Mouse (Mus musculus) embryonic facial prominence, embryonic 14.5 days (tissue): ENCODE measurements at regions not wholly inside any gene's neighbourhood (a gene's known extent, or its start where the extent isn't known, plus 50 kb on each side); places are given as distances from the start of the nearest gene placed in this dataset.
A peak's percentile ranks its signal among the peaks of the same experiment; 100 is the strongest.

Source experiments
- ATAC-seq: fragments of 200-750 bp; cut with Nextera tagmentation; 2 replicates; pipeline ENCODE4 v1.8.0; 2017; ENCODE audit warnings: low read depth, moderate number of reproducible peaks, moderate TSS enrichment
- DNase-seq: peaks from one replicate; pipeline ENCODE4 v3.0.0-alpha.2; 2015; ENCODE audit warnings: low spot score
- H3K27ac ChIP-seq: fragments of 300-500 bp; sonication (generic); replicated peaks from 2 replicates; pipeline ENCODE4 v1.5.1; 2014; ENCODE audit warnings: low read depth, mild to moderate bottlenecking, low read length, moderate library complexity
- H3K27me3 ChIP-seq: fragments of 300-500 bp; sonication (generic); replicated peaks from 2 replicates; pipeline ENCODE4 v1.6.1; 2014; ENCODE audit warnings: low read length; ENCODE audit not compliant: control insufficient read depth, insufficient read depth
- H3K36me3 ChIP-seq: fragments of 300-500 bp; sonication (generic); 2 replicates; pipeline ENCODE4 v1.6.1; 2014; ENCODE audit warnings: low read length, mixed read lengths; ENCODE audit not compliant: control insufficient read depth, insufficient read depth
- H3K4me1 ChIP-seq: fragments of 300-500 bp; sonication (generic); 2 replicates; pipeline ENCODE4 v1.6.1; 2014; ENCODE audit warnings: antibody characterized with exemption, low read length; ENCODE audit not compliant: control insufficient read depth, insufficient read depth
- H3K4me2 ChIP-seq: fragments of 300-500 bp; sonication (generic); 2 replicates; pipeline ENCODE4 v1.6.1; 2014; ENCODE audit warnings: low read depth, mild to moderate bottlenecking, low read length, moderate library complexity, mixed read lengths
- H3K4me3 ChIP-seq: fragments of 300-500 bp; sonication (generic); 2 replicates; pipeline ENCODE4 v1.5.1; 2014; ENCODE audit warnings: low read depth, mild to moderate bottlenecking, low read length
- H3K9ac ChIP-seq: fragments of 300-500 bp; sonication (generic); 2 replicates; pipeline ENCODE4 v1.6.1; 2014; ENCODE audit warnings: low read depth, mild to moderate bottlenecking, low read length, moderate library complexity, mixed read lengths
- H3K9me3 ChIP-seq: fragments of 300-500 bp; sonication (generic); 2 replicates; pipeline ENCODE4 v1.6.1; 2016; ENCODE audit warnings: low read length; ENCODE audit not compliant: control insufficient read depth
- WGBS: fragments of 180-500 bp; shearing (Covaris S2); extraction: QIAGEN DNeasy Blood & Tissue Kit; methylation state at CpG from one replicate; pipeline ENCODE4 v1.1.7; 2014; 5-methylcytosine and 5-hydroxymethylcytosine counted together

GRCm38 (mm10) chr9:91167871-91168270 is 194.3 kb upstream of the Zic4 start:
- no peaks in the 10 kb centered on the region for H3K36me3 ChIP-seq
- H3K4me3 ChIP-seq = no peak overlapping the region
- ATAC-seq = no peak
- no peak overlapping the region for H3K4me2 ChIP-seq
- no peaks in the 10 kb centered on the region for H3K27me3 ChIP-seq
- no peak overlapping the region for H3K27ac ChIP-seq
- H3K4me1 ChIP-seq = no peaks in the 10 kb centered on the region
- no peaks in the 10 kb centered on the region for H3K9me3 ChIP-seq
- DNase-seq = peak; percentile 57
- no peak overlapping the region for H3K9ac ChIP-seq

- Histone ChIP-seq H3K27me3 (no peaks in the 10 kb centered on the region), H3K36me3 (no peaks in the 10 kb centered on the region), H3K4me3 (no peak overlapping the region), H3K27ac (no peak overlapping the region), H3K4me1 (no peaks in the 10 kb centered on the region), H3K4me2 (no peak overlapping the region), H3K9me3 (no peaks in the 10 kb centered on the region), H3K9ac (no peak overlapping the region)
- 77% methylated on average over 4 of the region's 4 CpGs for WGBS
- DNase-seq = no peak
- no peak for ATAC-seq
Measured at GRCm38 (mm10) chr9:91193221-91193620, 169.0 kb upstream of the Zic4 start.

- Histone ChIP-seq H3K9me3 (no peaks in the 10 kb centered on the region), H3K36me3 (no peaks in the 10 kb centered on the region), H3K9ac (no peak overlapping the region), H3K27ac (no peak overlapping the region), H3K27me3 (no peaks in the 10 kb centered on the region), H3K4me2 (no peak overlapping the region), H3K4me3 (no peak overlapping the region), H3K4me1 (no peaks in the 10 kb centered on the region)
- ATAC-seq = no peak
- DNase-seq = no peak
- 81% methylated on average over 3 of the region's 3 CpGs for WGBS
Measured at GRCm38 (mm10) chr9:91193954-91194353, 168.3 kb upstream of the Zic4 start.

- Histone ChIP-seq H3K36me3 (no peaks in the 10 kb centered on the region), H3K9me3 (no peaks in the 10 kb centered on the region), H3K27ac (no peak overlapping the region), H3K4me1 (no peaks in the 10 kb centered on the region), H3K4me3 (no peak overlapping the region), H3K4me2 (no peak overlapping the region), H3K9ac (no peak overlapping the region), H3K27me3 (no peaks in the 10 kb centered on the region)
- 16% methylated on average over 2 of the region's 2 CpGs for WGBS
- ATAC-seq (no peak), DNase-seq (peak; percentile 8)
Measured at GRCm38 (mm10) chr9:91207281-91207680, 154.9 kb upstream of the Zic4 start.

- ATAC-seq (no peak), DNase-seq (peak; percentile 58)
- H3K36me3 ChIP-seq = no peaks in the 10 kb centered on the region
Measured at GRCm38 (mm10) chr9:91227673-91228440, 134.4 kb upstream of the Zic4 start.

GRCm38 (mm10) chr9:91228525-91228924 is 133.7 kb upstream of the Zic4 start:
- DNase-seq = no peak
- H3K9ac ChIP-seq = no peak overlapping the region
- H3K4me1 ChIP-seq = no peaks in the 10 kb centered on the region
- no peak overlapping the region for H3K27ac ChIP-seq
- WGBS = 71% methylated on average over 5 of the region's 5 CpGs
- H3K27me3 ChIP-seq = no peaks in the 10 kb centered on the region
- no peak overlapping the region for H3K4me2 ChIP-seq
- no peaks in the 10 kb centered on the region for H3K36me3 ChIP-seq
- no peaks in the 10 kb centered on the region for H3K9me3 ChIP-seq
- ATAC-seq = no peak
- H3K4me3 ChIP-seq = no peak overlapping the region

More at GRCm38 (mm10) chr9:91227673-91228440, 134.4 kb upstream of the Zic4 start:
- Histone ChIP-seq H3K27ac (no peak overlapping the region), H3K9ac (no peak overlapping the region), H3K4me3 (no peak overlapping the region), H3K27me3 (no peaks in the 10 kb centered on the region), H3K4me1 (no peaks in the 10 kb centered on the region), H3K9me3 (no peaks in the 10 kb centered on the region), H3K4me2 (no peak overlapping the region)
- WGBS = 48% methylated on average over 10 of the region's 10 CpGs

- H3K9me3 ChIP-seq = no peaks in the 10 kb centered on the region
- 84% methylated on average over 1 of the region's 1 CpGs for WGBS
- ATAC-seq = no peak
- H3K27me3 ChIP-seq = no peaks in the 10 kb centered on the region
- no peak overlapping the region for H3K4me3 ChIP-seq
- H3K4me1 ChIP-seq = no peaks in the 10 kb centered on the region
- DNase-seq = no peak
- no peak overlapping the region for H3K4me2 ChIP-seq
- no peak overlapping the region for H3K9ac ChIP-seq
- H3K36me3 ChIP-seq = no peaks in the 10 kb centered on the region
- no peak overlapping the region for H3K27ac ChIP-seq
Measured at GRCm38 (mm10) chr9:91253886-91254285, 108.3 kb upstream of the Zic4 start.

- Histone ChIP-seq H3K4me3 (no peak overlapping the region), H3K27ac (no peak overlapping the region), H3K27me3 (no peaks in the 10 kb centered on the region), H3K4me2 (no peak overlapping the region), H3K4me1 (no peaks in the 10 kb centered on the region), H3K36me3 (no peaks in the 10 kb centered on the region), H3K9me3 (no peaks in the 10 kb centered on the region), H3K9ac (no peak overlapping the region)
- 65% methylated on average over 3 of the region's 3 CpGs for WGBS
- no peak for DNase-seq
- ATAC-seq = no peak
Measured at GRCm38 (mm10) chr9:91291340-91291739, 70.9 kb upstream of the Zic4 start.
